Comparison of ENCODE assay signal across 26 mouse cellular contexts in the genomic region with DNA sequence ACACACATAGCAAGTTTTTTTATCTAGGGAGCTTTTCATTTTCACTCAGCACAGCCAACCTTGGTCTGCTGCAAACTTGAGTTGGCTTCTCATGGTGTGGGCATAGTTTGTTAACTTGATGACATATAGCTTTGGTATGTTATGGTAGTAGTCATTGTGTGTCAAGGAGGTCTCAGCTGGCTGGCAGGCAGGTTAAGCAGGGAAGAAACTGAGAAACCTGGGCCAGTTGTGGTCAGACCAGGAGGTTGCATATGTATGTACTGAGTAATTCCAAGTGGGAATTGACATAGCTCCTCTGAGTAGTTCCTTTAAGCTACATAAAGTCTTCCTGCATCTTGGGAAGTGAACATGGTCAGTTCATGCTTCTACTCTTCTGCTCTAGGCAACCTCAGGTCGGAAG. TPM values are rescaled to one million over a fixed set of nuclear protein-coding genes. Genes with fewer than 3 reads are reported as not detected.
DNase-seq lines count a peak whose midpoint lies in the region; ATAC-seq and TF ChIP-seq lines count a peak whose summit lies in the region.
"Had no signal": no experiment of that assay in that cellular context is flagged by ENCODE, and none has a peak within 500 bp of the region (broad histone marks: within the 10 kb centered on the region; RNA-seq: fewer than 3 reads in every experiment).

No protein-coding gene starts in this region.

- H3K9me3 ChIP-seq in lung, postnatal 0 days (ENCODE audit: low read length): no peaks in the 10 kb centered on the region
- H3K9me3 ChIP-seq: embryonic facial prominence, embryonic 10.5 days; embryonic facial prominence, embryonic 12.5 days; forebrain, embryonic 13.5 days; forebrain, embryonic 15.5 days; G1E had no signal

- no peaks in the 10 kb centered on the region for H3K27me3 ChIP-seq in cerebellum, adult 2 months (ENCODE audit: control insufficient read depth, insufficient read depth, low read length)
- H3K27me3 ChIP-seq in lung, postnatal 0 days (replicated peaks; ENCODE audit: insufficient read depth, low read length): no peaks in the 10 kb centered on the region
- H3K27me3 ChIP-seq: CH12.LX; embryonic facial prominence, embryonic 12.5 days; forebrain, embryonic 13.5 days; forebrain, embryonic 15.5 days had no signal

- peak overlapping the region; percentile 24; the same call in 1 of the 2 replicates for H3K27ac ChIP-seq in cerebellum, adult 2 months (ENCODE audit: insufficient read depth, low read length)
- no peak overlapping the region for H3K27ac ChIP-seq in lung, postnatal 0 days (ENCODE audit: low read length)
- H3K27ac ChIP-seq: embryonic facial prominence, embryonic 10.5 days; embryonic facial prominence, embryonic 12.5 days; forebrain, embryonic 13.5 days; forebrain, embryonic 15.5 days had no signal

- TF ChIP-seq CTCF in cerebellum, adult 2 months (IDR thresholded peaks at IDR 0.05; ENCODE audit: borderline replicate concordance, insufficient read depth, low read depth, low read length): no peak
- TF ChIP-seq CTCF in lung, postnatal 0 days (IDR thresholded peaks at IDR 0.05): no peak

- H3K36me3 ChIP-seq in lung, postnatal 0 days (ENCODE audit: insufficient read depth, low read length): peaks cover 44% of the 10 kb centered on the region

- peaks cover 8% of the 10 kb centered on the region; the same call in 1 of the 2 replicates for H3K4me1 ChIP-seq in cerebellum, adult 2 months (ENCODE audit: control insufficient read depth, insufficient read depth, low read length)
- no peaks in the 10 kb centered on the region; the same call in 1 of the 2 replicates for H3K4me1 ChIP-seq in lung, postnatal 0 days (ENCODE audit: insufficient read depth, low read depth, low read length)
- H3K4me1 ChIP-seq: embryonic facial prominence, embryonic 10.5 days; embryonic facial prominence, embryonic 12.5 days; forebrain, embryonic 13.5 days; forebrain, embryonic 15.5 days had no signal

- DNase-seq in cerebellum, adult 2 months: no peak
- no peak for DNase-seq in cerebellum, adult 9-11 months
- peak; percentile 43 for DNase-seq in lung, postnatal 0 days (ENCODE audit: low spot score)
- DNase-seq in lung, postnatal 4 days: no peak
- peak; percentile 40 for DNase-seq in 3134 (ENCODE audit: extremely low read depth, insufficient read length, low spot score)
- DNase-seq in NIH3T3 (ENCODE audit: low read depth): peak; percentile 76
- DNase-seq in gastrocnemius, postnatal 14 days: no peak
- DNase-seq in layer of hippocampus, postnatal 36 days: no peak
- DNase-seq: adrenal gland, adult 2 months; adrenal gland, postnatal 10 days; adrenal gland, postnatal 25 days; B cell, adult 2 months; cerebellum, adult 11 months; cerebellum, adult 18-20 months; cerebellum, adult 9-10 months; cerebellum, postnatal 14 days; cerebellum, postnatal 36 days; forebrain, postnatal 0 days had no signal

- no peak for TF ChIP-seq POLR2A in cerebellum, adult 2 months (IDR thresholded peaks at IDR 0.05; ENCODE audit: borderline replicate concordance, insufficient read depth, low read length)

- ATAC-seq in lung, postnatal 0 days: peak; percentile 41
- ATAC-seq: activated CD4-positive, CD25-positive, alpha-beta regulatory T cell, adult 4 months; CD4-positive, CD25-positive, alpha-beta regulatory T cell, adult 4 months; forebrain, embryonic 13.5 days; forebrain, embryonic 15.5 days; forebrain, postnatal 0 days had no signal

- intact Hi-C loops in gastrocnemius, postnatal 14 days (cut with DNase I; ENCODE audit: low total_unique reads): no loop called here

- WGBS in cerebellum, adult 2 months: 97% methylated on average over 1 of the region's 1 CpGs
- 95% methylated on average over 1 of the region's 1 CpGs for WGBS in lung, postnatal 0 days

- H3K4me2 ChIP-seq in lung, postnatal 0 days (replicated peaks; ENCODE audit: low read depth, low read length): no peak overlapping the region
- H3K4me2 ChIP-seq: embryonic facial prominence, embryonic 12.5 days; forebrain, embryonic 13.5 days; forebrain, embryonic 15.5 days had no signal

- no peak for TF ChIP-seq EP300 in lung, postnatal 0 days (IDR thresholded peaks at IDR 0.05)

- no peak overlapping the region for H3K4me3 ChIP-seq in cerebellum, adult 2 months (replicated peaks; ENCODE audit: insufficient read depth, low read depth, low read length)
- H3K4me3 ChIP-seq in lung, postnatal 0 days (ENCODE audit: low read depth, low read length): no peak overlapping the region
- H3K4me3 ChIP-seq: embryonic facial prominence, embryonic 10.5 days; embryonic facial prominence, embryonic 12.5 days; forebrain, embryonic 13.5 days; forebrain, embryonic 15.5 days had no signal

- H3K9ac ChIP-seq in lung, postnatal 0 days (replicated peaks; ENCODE audit: low read depth): no peak overlapping the region
- H3K9ac ChIP-seq: embryonic facial prominence, embryonic 12.5 days; forebrain, embryonic 13.5 days; forebrain, embryonic 15.5 days; forebrain, postnatal 0 days had no signal

RNA-seq across cellular contexts. Expression of a gene that starts 35.2 kb away (rescaled TPM):
- 22.9 and 26.0 TPM in 2 replicates for polyA plus RNA-seq in cerebellum, adult 2 months (2012; rRNA removed)
- polyA plus RNA-seq in lung, postnatal 0 days (2015; fragmentation: Nextera tagmentation; extraction: Ambion mirVana): 9.9 and 10.2 TPM in 2 replicates
- 10 to 100 TPM; 17.4 to 17.5 TPM for total RNA-seq in gastrocnemius, postnatal 14 days (2021)
- 10 to 100 TPM; 44.3 to 47.4 TPM for total RNA-seq in layer of hippocampus, postnatal 36 days (2021)

Comparison
In these comparisons a context has a peak if more than half of its experiments do, and no peak if none do; other contexts are left out.
1. DNase-seq: peak in lung, postnatal 0 days (single experiment), 3134 (single experiment) and NIH3T3 (single experiment); none in cerebellum, adult 2 months (0 of 2), cerebellum, adult 9-11 months (single experiment), lung, postnatal 4 days (0 of 2), gastrocnemius, postnatal 14 days (single experiment) and layer of hippocampus, postnatal 36 days (0 of 2).